Mouse (Mus musculus) right cerebral cortex, adult 18-20 months (tissue): ENCODE measurements around the gene Gm5460.

Experiments used
- DNase-seq: peaks from one replicate; pipeline ENCODE4 v3.0.0; 2022; ENCODE audit warnings: mixed read lengths

Gene Gm5460

GRCm38 (mm10) chr14:34016381-34016780 lies at the start of gene Gm5460:
Gm5460 (plus strand) TSS chr14:34016758.
- DNase-seq: no peak

- DNase-seq: no peak
These were observed 43.9 kb upstream of the Gm5460 start for GRCm38 (mm10) chr14:33972679-33973078.

DNA sequence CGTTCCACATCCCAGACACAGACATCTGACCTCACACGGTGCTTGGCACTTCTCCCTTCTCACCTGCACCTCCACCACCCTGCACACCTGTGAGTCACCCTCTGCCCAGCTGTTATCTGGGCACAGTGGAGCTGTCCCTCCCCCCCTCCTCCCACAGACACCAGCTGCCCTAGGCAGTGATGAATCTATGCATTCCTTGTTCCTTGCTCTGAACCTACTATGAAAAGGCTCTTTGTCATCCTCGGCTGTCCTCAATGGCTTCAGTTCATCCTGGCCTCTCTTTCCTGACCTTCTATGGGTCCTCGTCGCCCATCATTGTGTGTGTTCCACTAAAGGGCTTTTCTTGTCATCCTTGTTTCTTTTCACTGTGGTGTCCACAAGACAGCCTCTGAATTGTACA lies 41.8 kb upstream of the Gm5460 start:
- peak; percentile 28 for DNase-seq

GRCm38 (mm10) chr14:33977748-33978147 lies 38.8 kb upstream of the Gm5460 start:
- no peak for DNase-seq

GRCm38 (mm10) chr14:33978604-33979059 lies 37.9 kb upstream of the Gm5460 start, which contains the start of gene Zfp488:
Zfp488 (minus strand) TSS chr14:33978764.
- peak; percentile 11 for DNase-seq

DNA sequence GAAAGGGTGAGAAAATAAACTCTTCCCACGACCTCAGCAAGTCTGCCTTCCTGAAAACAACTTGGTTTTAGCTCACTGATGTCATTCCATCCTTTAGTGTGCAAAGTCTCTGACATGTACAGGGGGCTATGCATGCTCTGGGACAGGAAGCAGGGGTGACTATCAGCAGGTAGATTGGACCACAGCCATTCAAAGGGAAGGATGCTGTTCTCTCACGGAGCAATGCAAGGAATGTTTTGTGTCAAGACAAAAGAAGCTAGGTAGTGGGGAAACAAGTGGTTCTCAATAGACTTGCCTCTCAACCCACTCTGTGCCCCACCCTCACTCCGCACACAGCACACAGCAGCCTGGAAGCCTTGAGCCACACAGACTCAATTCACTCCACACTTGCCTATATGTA lies 27.4 kb upstream of the Gm5460 start:
- DNase-seq: no peak

DNA sequence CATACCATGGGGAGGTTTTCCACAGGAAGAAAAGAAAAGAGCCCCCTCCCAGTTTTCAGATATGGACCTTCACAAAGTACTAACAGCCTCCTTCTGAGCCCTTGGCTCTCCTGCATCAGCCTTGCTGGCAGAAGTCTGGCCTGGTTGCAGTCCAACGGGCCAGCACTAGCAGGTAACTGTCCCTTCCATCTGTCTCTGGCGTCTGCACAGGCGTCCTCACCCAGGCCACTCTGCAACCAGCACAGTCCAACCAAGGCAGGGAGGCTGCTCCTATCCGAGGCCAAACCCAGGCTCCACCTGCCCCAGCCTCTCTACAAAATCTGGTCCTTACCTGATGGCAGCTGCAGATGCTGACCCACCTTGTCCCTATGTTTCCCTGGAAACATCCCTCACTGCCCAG lies 24.6 kb upstream of the Gm5460 start:
- no peak for DNase-seq

GRCm38 (mm10) chr14:33993051-33993450 lies 23.5 kb upstream of the Gm5460 start:
- no peak for DNase-seq

- DNase-seq: no peak
These were observed 22.9 kb upstream of the Gm5460 start for GRCm38 (mm10) chr14:33993521-33994289.

- DNase-seq: no peak
These were observed 19.1 kb upstream of the Gm5460 start for GRCm38 (mm10) chr14:33997427-33997826.

DNA sequence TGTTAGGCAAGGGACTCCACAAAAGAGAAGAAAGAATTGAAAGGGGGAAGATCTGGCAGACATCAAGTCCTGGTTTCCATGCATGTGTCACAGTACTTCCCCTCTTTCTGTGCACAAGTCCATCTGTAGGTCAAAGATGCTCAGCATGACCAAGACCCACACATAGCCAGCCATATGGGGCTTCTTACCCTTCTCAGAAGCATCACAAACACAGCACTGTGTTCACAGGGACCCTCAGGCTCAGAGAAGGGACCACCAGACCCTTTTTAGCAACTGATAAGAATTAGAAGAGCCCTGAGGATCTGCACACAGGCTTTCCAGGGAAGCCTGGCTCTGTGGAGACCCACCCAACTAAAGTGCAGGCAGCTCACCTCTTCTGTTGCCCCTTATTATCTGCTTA lies 16.5 kb upstream of the Gm5460 start:
- no peak for DNase-seq

DNA sequence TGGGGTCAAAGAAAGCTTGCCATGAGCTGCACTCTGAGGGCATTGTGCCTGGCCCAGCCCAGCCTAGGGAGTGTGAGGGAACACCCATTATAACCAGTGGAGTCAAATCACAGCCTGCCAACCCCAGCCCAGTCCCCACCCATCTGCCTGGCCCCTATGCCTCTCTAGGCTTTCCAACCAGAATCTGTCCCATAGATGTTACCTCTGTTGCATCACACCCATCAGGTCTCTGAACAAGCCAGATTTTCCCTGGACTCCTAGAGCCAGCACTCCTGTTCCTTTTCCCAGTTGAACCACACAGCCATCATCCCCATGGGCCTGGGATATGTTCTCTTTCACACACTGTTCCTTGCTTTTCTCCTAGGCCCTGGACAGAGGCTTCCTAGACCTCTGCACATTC lies 15.1 kb upstream of the Gm5460 start:
- DNase-seq: no peak

GRCm38 (mm10) chr14:34002358-34002757 lies 14.2 kb upstream of the Gm5460 start:
- DNase-seq: no peak

GRCm38 (mm10) chr14:34015063-34015462 lies 1.5 kb upstream of the Gm5460 start, which contains the start of gene Gm30083:
Gm30083 (minus strand) TSS chr14:34015182.
- DNase-seq: no peak

GRCm38 (mm10) chr14:34016938-34017337 lies 380 bp downstream of the Gm5460 start:
- no peak for DNase-seq

DNA sequence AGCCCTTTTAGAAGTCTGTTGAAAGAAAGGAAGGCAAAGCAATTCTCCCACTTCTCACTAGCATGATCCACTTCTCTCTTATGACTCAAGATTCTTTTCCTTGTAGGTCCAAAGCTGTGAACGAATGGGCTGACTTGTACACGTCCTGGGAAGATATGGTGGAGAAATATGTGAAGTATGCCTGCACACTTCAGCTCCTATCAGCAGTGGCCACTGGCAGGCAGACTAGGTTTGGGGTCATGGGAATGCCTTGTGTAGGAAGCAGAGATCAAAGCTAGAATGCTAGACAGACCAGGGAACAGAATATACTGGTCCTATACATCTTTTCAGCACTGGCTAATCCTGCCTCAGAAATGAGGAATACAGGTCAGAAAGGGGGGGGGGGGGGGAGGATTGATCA lies 10.2 kb downstream of the Gm5460 start:
- DNase-seq: no peak

- no peak for DNase-seq
These were observed 17.5 kb downstream of the Gm5460 start for GRCm38 (mm10) chr14:34033841-34034610.

- DNase-seq: no peak
These were observed 24.7 kb downstream of the Gm5460 start for GRCm38 (mm10) chr14:34041241-34041640.

- DNase-seq: no peak
These were observed 26.8 kb downstream of the Gm5460 start for GRCm38 (mm10) chr14:34043341-34043740.

GRCm38 (mm10) chr14:34050101-34050779 lies 33.7 kb downstream of the Gm5460 start:
- DNase-seq: no peak

DNA sequence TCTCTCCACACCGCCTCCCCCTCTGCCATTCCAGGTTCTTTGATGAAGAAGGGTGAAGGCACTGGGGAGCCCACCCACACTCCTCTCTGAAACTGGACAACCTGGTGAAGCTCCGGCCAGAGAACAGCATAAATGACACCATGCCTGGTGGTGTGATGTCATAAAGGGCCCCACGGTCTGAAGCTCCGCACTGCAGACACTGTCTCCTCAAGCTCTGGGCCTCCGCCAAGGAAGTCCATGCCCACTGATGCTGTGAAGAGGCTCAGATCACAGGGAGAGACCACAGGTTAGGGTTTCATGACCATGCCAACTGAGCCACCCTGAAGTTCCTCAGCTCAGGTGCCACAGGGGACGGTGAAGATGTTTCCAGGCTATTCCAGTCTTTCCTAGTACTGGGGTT lies 36.0 kb downstream of the Gm5460 start, which contains the start of gene Antxrl:
TSS of gene Antxrl (plus strand) at position 192 of the 400 bp plus-strand sequence.
- DNase-seq: no peak

GRCm38 (mm10) chr14:34071665-34072064 lies 55.1 kb downstream of the Gm5460 start:
- DNase-seq: no peak

- DNase-seq: no peak
These were observed 58.8 kb downstream of the Gm5460 start for GRCm38 (mm10) chr14:34075346-34075745.
